Mouse (Mus musculus) lung, postnatal 14 days (tissue): ENCODE data around the gene Trim65.
A peak's percentile ranks its signal among the peaks of the same experiment; 100 is the strongest.

Experiments used
- DNase-seq: peaks from one replicate; pipeline ENCODE4 v3.0.0; 2021

The Trim65 gene

DNA sequence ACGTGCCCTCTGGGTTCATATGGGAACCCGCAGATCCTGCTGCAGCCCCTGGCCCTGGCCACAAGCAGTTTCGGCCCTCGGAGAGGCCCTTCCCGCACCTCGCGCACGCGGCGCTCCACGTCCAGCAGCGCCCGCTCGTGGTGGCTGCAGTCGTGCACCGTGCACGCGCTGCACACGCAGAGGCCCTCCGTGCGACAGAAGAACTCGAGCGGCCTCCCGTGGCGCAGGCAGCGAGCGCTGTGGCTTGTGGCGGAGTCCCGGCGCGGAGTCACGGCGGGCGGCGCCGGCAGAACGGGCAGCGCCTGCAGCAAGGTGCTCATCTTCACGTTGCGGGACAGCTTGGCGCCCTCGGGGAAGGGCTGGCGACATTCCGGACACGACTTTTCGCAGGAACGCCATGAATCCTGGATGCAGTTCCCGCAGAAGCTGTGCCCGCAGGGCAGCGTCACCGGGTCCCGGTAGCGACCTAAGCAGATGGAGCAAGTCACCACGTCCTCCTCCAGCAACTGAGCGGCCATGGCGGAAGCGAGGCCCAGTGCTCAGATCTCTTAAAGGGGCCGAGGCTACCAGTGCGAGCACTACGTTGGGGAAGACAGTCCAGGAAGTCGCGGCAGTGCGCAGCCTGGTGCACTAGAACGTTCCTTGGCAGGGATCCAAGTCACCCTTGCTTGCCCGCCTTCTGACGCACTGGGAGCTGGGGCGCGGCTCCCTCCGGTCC, at the start of gene Trim65:
Trim65 (minus strand) TSS at position 641 of the 718 bp plus-strand sequence.
- DNase-seq = peak; percentile 93

- peak; percentile 42 for DNase-seq
Measured at GRCm38 (mm10) chr11:116178411-116179121, 47.6 kb upstream of the Trim65 start.

- DNase-seq = no peak
Measured at GRCm38 (mm10) chr11:116176010-116176409, 45.1 kb upstream of the Trim65 start.

DNA sequence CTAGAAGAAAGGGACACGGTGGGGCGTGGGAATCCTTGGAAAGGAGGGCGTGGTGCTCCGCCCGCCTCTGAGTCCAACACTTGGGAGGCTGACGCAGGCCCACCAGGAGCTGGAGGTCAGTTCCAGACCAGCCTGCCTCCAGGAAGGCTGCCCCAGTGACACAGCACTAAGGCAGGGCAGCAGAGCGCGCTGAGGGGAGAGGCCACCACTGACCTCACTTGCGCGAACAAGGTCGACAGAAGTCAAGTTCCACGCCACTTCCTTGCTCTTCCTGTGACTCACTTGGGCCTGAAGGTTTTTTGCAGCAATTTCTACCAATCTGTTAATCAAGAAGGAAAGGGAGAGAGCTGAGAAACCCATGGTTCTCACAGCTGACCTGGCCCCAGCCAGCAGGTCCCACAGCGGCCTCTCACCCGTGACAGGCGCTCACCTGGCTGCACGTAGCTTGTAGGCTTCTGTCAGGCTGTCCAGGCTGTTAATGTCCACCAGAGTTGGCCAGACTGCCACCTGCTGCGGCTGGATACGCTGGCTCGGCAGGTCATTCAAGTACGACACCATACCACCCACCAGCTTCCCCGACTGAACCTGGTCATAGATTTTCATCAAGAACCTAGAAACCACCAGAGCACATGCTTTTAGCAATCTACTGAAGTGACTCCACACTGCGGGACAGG, 44.0 kb upstream of the Trim65 start:
- no peak for DNase-seq

GRCm38 (mm10) chr11:116171959-116172358, 41.0 kb upstream of the Trim65 start:
- DNase-seq = no peak

GRCm38 (mm10) chr11:116170003-116170800, 39.3 kb upstream of the Trim65 start:
- no peak for DNase-seq

- DNase-seq = no peak
Measured at GRCm38 (mm10) chr11:116169214-116169613, 38.3 kb upstream of the Trim65 start.

- DNase-seq = peak; percentile 92
Measured at GRCm38 (mm10) chr11:116167884-116168439, 37.0 kb upstream of the Trim65 start, which contains the start of gene Fbf1. Fbf1 (minus strand) TSS chr11:116168166.

GRCm38 (mm10) chr11:116167232-116167631, 36.3 kb upstream of the Trim65 start:
- no peak for DNase-seq

DNA sequence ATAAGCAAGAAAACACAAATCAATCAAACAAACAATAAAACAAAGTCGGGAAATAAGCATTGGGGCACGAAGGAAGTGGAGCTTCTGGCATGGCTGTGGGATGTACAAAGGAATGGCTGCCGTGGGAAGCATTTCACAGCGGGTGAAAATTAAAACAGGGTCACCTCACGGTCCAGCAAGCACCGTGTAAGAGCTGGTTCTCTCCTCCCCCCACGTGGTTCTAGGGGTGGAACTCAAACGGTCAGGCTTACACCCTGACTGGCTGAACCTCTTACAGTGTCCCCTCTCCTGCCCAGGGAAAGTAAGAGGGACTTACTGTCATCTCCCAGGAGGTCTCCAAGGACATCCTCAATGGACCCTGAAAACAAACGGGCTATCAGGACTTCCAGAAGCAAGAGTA, 32.1 kb upstream of the Trim65 start:
- DNase-seq = no peak

DNA sequence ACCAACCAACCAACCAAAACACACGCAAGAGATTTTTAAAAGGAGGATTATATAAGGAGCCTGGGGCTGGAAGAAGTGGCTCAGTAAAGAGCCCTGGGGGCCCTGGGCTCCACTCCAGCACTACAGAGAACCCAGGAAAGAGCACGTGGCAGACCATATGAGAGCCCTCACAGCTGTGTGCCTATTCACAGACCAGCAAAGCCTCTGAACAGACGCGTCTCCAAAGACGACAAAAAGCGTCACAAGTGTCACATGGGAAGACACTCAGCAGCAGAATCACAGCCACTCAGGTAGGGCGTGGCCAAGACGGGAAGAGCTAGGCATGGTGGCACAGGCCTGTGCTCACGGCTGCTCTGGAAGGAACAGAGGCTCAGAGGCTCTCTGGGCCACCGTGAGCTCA, 31.2 kb upstream of the Trim65 start:
- no peak for DNase-seq

DNA sequence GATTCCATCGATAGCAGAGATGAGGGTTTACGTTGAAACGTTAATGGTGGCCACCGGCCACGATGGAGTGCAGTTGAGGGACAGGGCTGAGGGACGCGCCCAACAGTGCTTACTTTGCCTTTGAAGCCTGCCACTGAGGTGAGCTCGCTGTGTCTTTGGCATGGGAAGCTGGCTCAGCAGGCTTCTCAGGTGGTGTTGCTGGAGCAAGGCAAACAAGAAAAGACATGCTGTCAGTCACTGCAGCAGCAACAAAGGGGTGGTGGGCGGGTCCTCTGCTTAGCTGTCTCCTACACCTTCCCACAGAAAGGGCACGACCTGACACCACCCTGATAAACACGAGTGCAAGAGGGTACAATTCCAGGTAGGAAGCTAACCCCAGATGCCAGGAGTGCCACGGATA, 30.4 kb upstream of the Trim65 start:
- DNase-seq = no peak

DNA sequence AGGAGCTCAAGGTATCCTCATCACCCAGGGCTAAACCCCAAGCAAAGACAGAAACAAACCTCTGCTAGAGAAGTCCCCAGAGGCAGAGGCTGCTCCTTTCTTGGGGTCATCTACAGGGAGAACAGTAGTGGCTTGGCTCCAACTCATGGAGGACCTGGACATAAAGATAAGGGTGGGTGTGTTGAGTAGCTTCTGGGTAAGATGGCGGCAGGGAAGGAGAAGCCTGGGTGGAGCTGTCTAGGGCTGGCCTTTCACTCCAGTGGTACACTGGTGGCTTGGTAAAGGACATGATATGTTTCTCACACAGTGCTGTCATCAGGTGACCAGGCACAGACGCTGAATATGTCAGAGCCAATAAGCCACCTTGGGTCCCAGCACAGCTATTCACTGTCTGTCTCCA, 20.0 kb upstream of the Trim65 start:
- DNase-seq = no peak

- no peak for DNase-seq
Measured at GRCm38 (mm10) chr11:116149341-116149740, 18.4 kb upstream of the Trim65 start.

- DNase-seq = no peak
Measured at GRCm38 (mm10) chr11:116148761-116149221, 17.9 kb upstream of the Trim65 start.

DNA sequence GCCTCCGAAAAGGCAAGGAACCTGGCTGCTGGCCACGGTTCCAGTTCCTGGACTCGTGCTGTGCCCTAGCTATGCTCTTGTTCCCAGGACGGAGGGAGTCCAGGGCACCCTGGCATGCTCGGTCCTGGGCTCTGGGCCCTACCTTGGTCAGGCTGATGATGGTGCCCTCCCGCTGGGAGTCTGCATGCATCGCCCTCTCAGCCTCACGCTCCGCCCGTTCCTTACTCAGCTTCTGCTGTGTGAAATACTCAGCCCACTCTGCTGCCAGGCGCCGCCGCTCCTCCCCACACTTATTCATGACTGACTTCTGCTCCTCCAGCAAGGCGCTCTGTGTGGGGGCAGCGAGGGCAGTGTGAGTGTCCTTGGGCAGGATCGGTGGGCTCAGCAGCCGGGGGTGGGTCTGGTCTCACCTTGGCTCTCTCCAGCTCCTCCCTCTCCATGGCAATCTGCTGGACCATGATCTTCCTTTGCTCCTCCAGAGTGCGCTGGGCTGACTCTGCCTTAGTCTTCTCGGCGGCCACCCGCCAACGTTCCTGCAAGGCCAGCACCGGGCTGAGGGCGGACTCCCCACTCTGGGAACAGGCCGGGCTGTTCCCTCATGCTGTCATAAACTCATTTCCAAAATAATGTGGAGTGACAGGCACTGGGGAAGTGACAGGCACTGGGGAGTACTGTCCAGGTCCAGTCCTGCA, 15.5 kb upstream of the Trim65 start:
- no peak for DNase-seq

GRCm38 (mm10) chr11:116145481-116146293, 14.8 kb upstream of the Trim65 start:
- DNase-seq = no peak

DNA sequence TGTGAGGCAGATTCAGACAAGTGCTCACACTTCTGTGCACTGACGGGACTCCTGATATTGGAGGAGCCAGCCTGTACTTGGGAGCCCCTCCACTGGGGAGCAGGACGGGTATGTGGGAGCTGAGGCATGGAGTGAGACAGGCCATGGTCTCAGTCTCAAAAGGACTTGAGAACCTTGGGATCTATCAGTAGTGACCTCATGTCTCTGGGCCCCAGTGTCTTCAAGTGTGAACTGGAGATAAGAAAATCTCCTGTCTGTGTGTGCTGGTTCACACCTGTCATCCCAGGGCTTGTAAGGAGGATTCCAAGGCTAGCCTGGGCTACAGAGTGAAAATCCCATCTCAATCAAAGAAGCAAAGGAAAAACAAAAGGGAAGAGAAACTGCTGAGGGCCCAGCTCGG, 12.5 kb upstream of the Trim65 start:
- DNase-seq = no peak

DNA sequence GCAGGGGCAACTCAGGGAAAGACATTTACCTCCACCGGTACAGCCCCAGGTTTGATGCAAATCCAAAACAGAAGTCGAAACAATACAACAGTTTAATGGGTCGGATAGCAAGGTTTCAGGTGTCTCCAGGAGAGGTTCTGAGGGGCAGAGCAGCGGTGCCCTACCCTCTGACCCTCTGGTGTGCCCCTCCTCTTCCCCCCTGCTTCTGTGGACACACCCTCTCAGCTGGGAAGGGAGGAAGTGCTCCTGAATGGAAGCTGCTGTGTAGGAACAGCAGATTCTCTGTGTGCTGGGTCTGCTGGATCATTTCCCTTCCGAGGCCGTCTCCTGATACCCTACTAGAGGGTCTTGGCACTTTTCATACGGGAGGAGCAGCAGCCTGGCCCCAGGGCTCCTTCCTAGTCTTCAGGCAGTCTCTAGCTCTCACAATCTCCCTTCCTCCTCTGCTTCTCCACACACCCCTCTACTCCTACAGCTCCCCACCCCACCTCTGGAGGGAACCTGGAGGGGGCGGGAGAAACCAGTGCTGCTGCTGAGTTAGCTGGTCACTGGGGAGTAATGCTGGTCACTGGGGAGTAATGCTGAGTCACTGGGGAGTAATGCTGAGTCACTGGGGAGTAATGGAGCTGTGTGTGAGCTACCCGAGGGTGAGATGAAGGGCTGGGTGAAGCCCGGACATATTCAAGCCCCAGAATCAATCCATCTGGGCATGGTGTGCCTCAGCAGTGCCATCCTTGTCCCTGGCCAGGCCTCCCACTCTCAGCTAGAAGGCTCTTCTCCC, 11.5 kb upstream of the Trim65 start:
- DNase-seq = no peak

GRCm38 (mm10) chr11:116138468-116139138, 7.7 kb upstream of the Trim65 start, which contains the start of gene Mrpl38:
Mrpl38 (minus strand) TSS chr11:116138868.
- peak; percentile 88 for DNase-seq
